12 mouse cellular contexts compared by ENCODE assay signal in the genomic region with DNA sequence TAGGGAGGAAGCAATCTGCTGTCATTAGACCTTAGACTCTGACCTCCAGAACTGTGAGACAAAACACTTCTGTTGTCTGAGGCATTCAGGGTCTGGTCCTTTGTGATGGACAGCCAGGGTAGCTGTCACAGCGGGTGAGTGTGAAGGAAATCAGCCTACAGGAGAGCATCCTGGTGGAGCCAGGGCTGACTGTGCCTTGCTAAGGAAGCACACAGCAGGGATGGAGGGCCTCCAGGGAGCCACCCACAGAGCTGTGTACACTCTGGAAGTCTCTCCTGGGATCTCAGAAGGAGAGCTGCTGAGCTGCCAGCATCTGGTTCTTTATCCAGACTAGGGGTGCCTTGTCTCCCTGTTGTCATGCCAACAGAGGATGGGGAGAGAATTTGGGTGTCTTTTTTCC.
DNase-seq lines count a peak whose midpoint lies in the region; ATAC-seq lines count a peak whose summit lies in the region.
"Had no signal": no experiment of that assay in that cellular context is flagged by ENCODE, and none has a peak within 500 bp of the region (broad histone marks: within the 10 kb centered on the region; RNA-seq: fewer than 3 reads in every experiment).

No protein-coding gene starts in this region.

- DNase-seq in layer of hippocampus, adult 11-12 months (ENCODE audit: low spot score), result peak; percentile 54
- no peak for DNase-seq in layer of hippocampus, adult 9-10 months (ENCODE audit: low spot score)
- DNase-seq in frontal cortex, postnatal 10 days (ENCODE audit: low spot score in 2 of 2), result peak; percentile 27 to 53
- peak; percentile 46 for DNase-seq in left cerebral cortex, adult 11 months (ENCODE audit: low spot score)
- peak; percentile 69 for DNase-seq in right cerebral cortex, postnatal 25 days
- no peak for DNase-seq in urinary bladder, adult 18-20 months (ENCODE audit: low spot score in 2 of 2)
- DNase-seq: adrenal gland, postnatal 14 days; kidney, adult 18-20 months; liver, embryonic 13.5 days; midbrain, embryonic 14.5 days had no signal

- no peak for ATAC-seq in erythroblast, adult 5-6 weeks (replicated peaks; ENCODE audit: low FRiP score, poor library complexity, severe bottlenecking)
- no peak for ATAC-seq in megakaryocyte, adult 5-6 weeks (ENCODE audit: poor library complexity, severe bottlenecking)

Comparison
In these comparisons a context has a peak if more than half of its experiments do, and no peak if none do; other contexts are left out.
1. DNase-seq: peak in layer of hippocampus, adult 11-12 months (single experiment), frontal cortex, postnatal 10 days (2 of 2), left cerebral cortex, adult 11 months (single experiment) and right cerebral cortex, postnatal 25 days (single experiment); none in layer of hippocampus, adult 9-10 months (single experiment) and urinary bladder, adult 18-20 months (0 of 2).